Mouse (Mus musculus): ENCODE data around the gene Tmem240. TPM values are rescaled to one million over a fixed set of nuclear protein-coding genes. Genes with fewer than 3 reads are reported as not detected.
"Not testable (repeated sequence)": the region's sequence is repeated elsewhere in the genome, so short reads cannot be mapped to it uniquely, and the experiment has no call there.

Tmem240 gene
- polyA plus RNA-seq, 1 experiment from 2014 or later: 5.5 TPM

DNA sequence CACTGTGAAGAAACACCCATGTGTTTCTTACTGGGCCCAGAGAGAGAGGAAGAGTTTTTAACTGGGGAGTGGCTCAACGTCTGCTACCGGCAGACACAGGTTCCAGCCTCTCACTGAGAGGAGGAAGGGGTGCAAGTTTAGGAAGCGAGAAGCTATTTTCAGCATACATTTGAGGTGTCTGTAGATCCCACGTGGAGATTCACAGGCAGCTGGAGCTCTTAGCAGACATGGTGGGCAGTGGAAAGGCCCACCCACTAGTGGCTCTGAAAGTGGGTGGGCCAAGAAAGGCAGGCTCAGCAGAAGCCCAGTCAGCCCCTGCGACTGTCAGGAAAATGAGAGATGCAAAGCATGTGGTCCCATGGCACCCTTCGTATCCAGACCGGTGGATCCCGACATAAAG, 3.7 kb downstream of the Tmem240 start:
- H3K36me3 ChIP-seq: peaks cover 49% of the 10 kb centered on the region
- H3K9ac ChIP-seq: no peak overlapping the region
- ATAC-seq (ENCODE audit: low FRiP score): no peak
- H3K4me2 ChIP-seq (replicated peaks): no peak overlapping the region
- no peak overlapping the region for H3K4me3 ChIP-seq
- H3K27me3 ChIP-seq: no peaks in the 10 kb centered on the region
- WGBS: 67% methylated on average over 8 of the region's 8 CpGs
- H3K9me3 ChIP-seq (replicated peaks): no peaks in the 10 kb centered on the region
- H3K27ac ChIP-seq: no peak overlapping the region
- H3K4me1 ChIP-seq: peaks cover 32% of the 10 kb centered on the region

DNA sequence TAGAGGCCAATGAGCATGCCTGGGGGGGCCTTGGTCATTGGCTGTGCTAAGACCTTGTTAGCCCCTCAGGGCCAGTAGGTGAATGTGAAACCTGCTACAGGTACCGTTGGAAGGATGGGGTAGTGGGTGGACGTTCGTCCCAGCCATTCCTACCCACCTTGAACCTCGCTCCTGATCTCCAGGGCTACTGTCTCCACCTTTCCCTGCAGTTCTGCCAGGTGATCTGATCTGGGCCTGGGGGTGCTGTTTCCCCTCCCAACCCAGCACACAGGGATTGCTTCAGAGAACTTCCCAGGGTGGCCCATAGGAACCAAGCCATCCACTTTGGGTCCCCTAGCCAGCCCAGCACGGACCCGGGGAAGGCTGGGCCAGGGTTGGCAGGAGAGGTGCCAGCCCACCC, 4.6 kb downstream of the Tmem240 start:
- H3K9ac ChIP-seq: no peak overlapping the region
- ATAC-seq (ENCODE audit: low FRiP score): no peak
- no peak overlapping the region for H3K4me3 ChIP-seq
- H3K4me2 ChIP-seq (replicated peaks): no peak overlapping the region
- peaks cover 58% of the 10 kb centered on the region for H3K36me3 ChIP-seq
- no peak overlapping the region for H3K27ac ChIP-seq
- WGBS: 82% methylated on average over 6 of the region's 6 CpGs
- H3K4me1 ChIP-seq: peaks cover 24% of the 10 kb centered on the region
- no peaks in the 10 kb centered on the region for H3K9me3 ChIP-seq (replicated peaks)
- no peaks in the 10 kb centered on the region for H3K27me3 ChIP-seq

DNA sequence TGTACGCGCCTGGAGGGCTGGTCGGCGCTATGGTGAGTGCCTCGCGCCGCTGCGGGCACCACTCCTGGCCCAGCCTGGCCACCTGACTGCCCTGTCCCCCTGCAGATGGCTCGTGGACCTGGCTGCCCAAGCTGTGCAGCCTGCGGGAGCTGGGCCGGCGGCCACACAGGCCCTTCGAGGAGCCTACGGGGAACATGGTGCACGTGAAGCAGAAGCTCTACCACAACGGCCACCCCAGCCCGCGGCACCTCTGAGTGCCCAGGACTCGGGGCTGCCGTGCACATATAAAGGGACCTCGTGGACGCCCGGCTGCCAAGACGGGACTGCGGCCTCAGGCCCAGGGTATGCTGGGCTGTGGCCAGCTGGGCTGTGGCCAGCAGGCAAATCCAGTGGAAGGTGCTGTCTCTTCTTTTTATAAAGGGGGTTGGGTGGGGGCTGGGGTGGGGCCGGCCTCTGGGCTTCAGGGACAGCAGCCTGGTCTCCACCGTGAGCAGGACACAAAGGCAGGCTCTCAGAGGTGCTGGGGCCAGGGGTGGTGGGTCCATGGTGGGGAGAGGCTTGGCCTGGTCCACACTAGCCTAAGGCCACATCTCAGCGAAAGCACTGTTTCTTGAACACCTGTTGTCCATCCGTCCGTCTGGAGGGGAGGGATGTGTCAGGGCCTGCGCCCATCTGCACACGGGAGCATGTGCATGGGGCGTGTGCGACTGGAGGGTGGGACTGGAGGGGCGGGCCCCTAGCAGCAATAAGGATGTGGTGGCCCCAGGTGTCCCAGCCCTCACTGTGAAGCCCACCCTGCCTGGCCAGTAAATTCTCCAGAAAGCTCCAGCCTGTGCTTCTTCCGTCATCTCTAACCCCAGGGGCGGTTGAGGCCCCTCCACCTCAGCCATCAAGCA, 5.4 kb downstream of the Tmem240 start:
- H3K36me3 ChIP-seq: peaks cover 66% of the 10 kb centered on the region
- peaks cover 21% of the 10 kb centered on the region for H3K4me1 ChIP-seq
- H3K4me3 ChIP-seq: no peak overlapping the region
- WGBS: 82% methylated on average over 37 of the region's 37 CpGs
- H3K27ac ChIP-seq: no peak overlapping the region
- H3K4me2 ChIP-seq (replicated peaks): no peak overlapping the region
- no peaks in the 10 kb centered on the region for H3K9me3 ChIP-seq (replicated peaks)
- ATAC-seq (ENCODE audit: low FRiP score): no peak
- no peak overlapping the region for H3K9ac ChIP-seq
- no peaks in the 10 kb centered on the region for H3K27me3 ChIP-seq

DNA sequence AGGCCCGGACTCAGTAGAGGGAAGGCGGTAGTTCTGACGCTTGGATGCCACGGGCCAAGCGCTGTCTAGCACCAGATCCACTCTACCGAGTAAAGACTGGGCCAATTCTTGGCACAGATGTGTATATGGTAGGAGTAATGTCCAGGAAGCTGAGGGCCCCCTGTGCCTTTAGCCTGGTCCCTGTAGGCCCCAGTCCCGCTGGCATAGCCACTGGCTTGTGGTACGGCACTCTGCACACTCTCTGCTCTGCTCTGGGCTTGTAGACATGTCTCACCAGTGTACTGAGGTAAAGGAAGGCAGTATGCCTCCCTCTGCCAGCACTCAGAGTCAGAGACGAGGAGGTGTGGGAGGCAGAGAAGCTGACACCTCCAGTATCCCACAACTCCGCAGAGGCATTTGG, 6.1 kb downstream of the Tmem240 start:
- not testable (repeated sequence) for H3K27ac ChIP-seq; H3K9ac ChIP-seq; H3K4me3 ChIP-seq; H3K9me3 ChIP-seq (replicated peaks); ATAC-seq (ENCODE audit: low FRiP score); H3K27me3 ChIP-seq; H3K4me2 ChIP-seq (replicated peaks)
- 88% methylated on average over 10 of the region's 10 CpGs for WGBS
- Histone ChIP-seq H3K36me3 (peaks cover 72% of the 10 kb centered on the region), H3K4me1 (peaks cover 17% of the 10 kb centered on the region)

DNA sequence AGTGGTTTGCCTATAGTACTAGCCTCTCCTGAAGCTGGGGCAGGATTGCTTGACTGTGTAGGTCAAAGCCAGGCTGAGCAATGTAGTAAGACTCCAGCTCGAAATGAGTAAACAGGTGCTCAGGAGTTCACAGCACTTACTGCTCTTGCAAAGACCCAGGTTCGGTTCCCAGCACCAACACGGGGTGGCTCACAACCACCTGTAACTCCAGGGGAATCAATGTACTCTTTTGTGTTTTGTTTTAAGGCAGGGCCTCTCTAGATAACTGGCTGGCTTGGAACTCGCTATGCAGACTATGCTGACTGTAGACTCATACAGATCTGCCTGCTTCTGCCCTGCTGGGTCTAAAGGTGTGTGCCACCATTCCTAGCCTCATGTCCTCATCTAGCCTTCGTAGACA, 8.1 kb downstream of the Tmem240 start:
- Histone ChIP-seq H3K9me3 (replicated peaks) (no peaks in the 10 kb centered on the region), H3K4me1 (no peaks in the 10 kb centered on the region), H3K36me3 (peaks cover 79% of the 10 kb centered on the region), H3K4me3 (no peak overlapping the region), H3K27me3 (no peaks in the 10 kb centered on the region), H3K27ac (no peak overlapping the region), H3K9ac (no peak overlapping the region), H3K4me2 (replicated peaks) (no peak overlapping the region)
- WGBS: 94% methylated on average over 5 of the region's 5 CpGs
- ATAC-seq (ENCODE audit: low FRiP score): no peak

DNA sequence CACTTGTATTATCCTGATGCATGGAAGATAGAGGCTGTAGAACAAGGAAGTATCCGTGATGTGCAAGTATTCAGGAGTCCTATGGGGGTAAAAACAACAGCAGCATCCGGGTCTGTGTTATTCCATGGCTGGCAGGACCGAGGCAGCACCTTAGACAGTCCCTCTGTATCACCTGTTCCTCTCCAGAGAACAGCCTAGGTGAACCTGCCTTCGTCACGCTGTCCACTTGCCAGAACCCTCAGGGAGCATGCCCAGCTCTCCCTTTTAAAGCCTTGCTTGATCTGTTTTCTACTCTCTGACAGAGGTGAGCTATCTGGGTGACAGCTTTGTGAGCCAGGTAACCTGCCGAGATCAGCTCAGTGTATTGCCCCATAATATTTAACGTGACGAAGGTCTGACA, 9.9 kb downstream of the Tmem240 start:
- ATAC-seq (ENCODE audit: low FRiP score): no peak
- H3K9ac ChIP-seq: no peak overlapping the region
- no peaks in the 10 kb centered on the region for H3K9me3 ChIP-seq (replicated peaks)
- WGBS: 94% methylated on average over 8 of the region's 8 CpGs
- H3K36me3 ChIP-seq: peaks cover 92% of the 10 kb centered on the region
- no peak overlapping the region for H3K27ac ChIP-seq
- H3K4me2 ChIP-seq (replicated peaks): no peak overlapping the region
- H3K27me3 ChIP-seq: no peaks in the 10 kb centered on the region
- no peaks in the 10 kb centered on the region for H3K4me1 ChIP-seq
- no peak overlapping the region for H3K4me3 ChIP-seq

DNA sequence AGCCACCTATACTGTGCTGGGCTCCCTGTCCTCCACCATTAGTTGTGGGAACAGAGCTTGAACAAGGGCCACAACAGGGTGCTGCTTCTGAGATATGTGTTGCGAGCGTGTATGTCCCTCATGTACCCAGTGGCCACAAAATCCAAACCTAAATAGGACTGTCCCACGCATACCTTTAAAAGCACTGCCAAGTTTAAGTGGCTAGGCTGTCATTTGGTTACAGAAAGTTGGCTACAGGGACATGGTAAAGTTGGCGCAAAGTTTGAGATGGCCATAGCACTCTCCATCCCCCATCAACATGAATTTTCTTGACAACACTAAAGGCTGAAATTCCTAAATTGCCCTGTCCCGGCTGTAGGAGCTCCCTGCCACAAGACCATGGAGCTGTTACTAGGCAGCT, 10.5 kb downstream of the Tmem240 start:
- peaks cover 92% of the 10 kb centered on the region for H3K36me3 ChIP-seq
- no peaks in the 10 kb centered on the region for H3K27me3 ChIP-seq
- ATAC-seq (ENCODE audit: low FRiP score): no peak
- H3K4me2 ChIP-seq (replicated peaks): no peak overlapping the region
- H3K4me3 ChIP-seq: no peak overlapping the region
- no peak overlapping the region for H3K9ac ChIP-seq
- H3K9me3 ChIP-seq (replicated peaks): no peaks in the 10 kb centered on the region
- H3K4me1 ChIP-seq: no peaks in the 10 kb centered on the region
- H3K27ac ChIP-seq: no peak overlapping the region
- WGBS: 91% methylated on average over 5 of the region's 5 CpGs

DNA sequence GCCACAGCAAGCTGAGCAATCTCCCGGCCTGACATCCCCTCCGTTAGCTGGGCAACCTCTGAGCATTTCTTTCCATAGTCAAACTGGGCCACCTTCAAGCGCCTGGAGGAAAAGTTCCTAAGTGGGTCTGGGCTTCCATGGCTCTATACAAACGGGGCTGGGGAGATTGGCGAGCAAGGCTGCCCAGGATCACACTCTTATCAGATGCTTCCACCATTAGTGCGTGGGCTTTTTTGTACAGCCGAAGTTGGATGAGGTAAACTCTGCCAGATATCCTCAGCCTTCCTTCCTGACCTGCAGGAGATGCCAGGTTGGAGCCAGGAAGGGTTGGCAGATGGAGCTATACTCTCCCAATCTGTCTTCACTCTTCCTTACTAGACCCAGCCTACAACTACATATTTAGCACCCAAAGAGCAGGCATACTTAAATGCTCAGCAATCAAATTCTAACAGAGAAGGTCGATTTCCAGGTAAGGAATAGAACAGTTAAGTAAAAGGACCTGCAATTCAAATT, 11.5 kb downstream of the Tmem240 start:
- Histone ChIP-seq H3K27me3 (no peaks in the 10 kb centered on the region), H3K9me3 (replicated peaks) (no peaks in the 10 kb centered on the region), H3K4me3 (no peak overlapping the region), H3K27ac (no peak overlapping the region), H3K4me1 (no peaks in the 10 kb centered on the region), H3K4me2 (replicated peaks) (no peak overlapping the region), H3K36me3 (peaks cover 93% of the 10 kb centered on the region), H3K9ac (no peak overlapping the region)
- no peak for ATAC-seq (ENCODE audit: low FRiP score)
- WGBS: 88% methylated on average over 8 of the region's 8 CpGs

DNA sequence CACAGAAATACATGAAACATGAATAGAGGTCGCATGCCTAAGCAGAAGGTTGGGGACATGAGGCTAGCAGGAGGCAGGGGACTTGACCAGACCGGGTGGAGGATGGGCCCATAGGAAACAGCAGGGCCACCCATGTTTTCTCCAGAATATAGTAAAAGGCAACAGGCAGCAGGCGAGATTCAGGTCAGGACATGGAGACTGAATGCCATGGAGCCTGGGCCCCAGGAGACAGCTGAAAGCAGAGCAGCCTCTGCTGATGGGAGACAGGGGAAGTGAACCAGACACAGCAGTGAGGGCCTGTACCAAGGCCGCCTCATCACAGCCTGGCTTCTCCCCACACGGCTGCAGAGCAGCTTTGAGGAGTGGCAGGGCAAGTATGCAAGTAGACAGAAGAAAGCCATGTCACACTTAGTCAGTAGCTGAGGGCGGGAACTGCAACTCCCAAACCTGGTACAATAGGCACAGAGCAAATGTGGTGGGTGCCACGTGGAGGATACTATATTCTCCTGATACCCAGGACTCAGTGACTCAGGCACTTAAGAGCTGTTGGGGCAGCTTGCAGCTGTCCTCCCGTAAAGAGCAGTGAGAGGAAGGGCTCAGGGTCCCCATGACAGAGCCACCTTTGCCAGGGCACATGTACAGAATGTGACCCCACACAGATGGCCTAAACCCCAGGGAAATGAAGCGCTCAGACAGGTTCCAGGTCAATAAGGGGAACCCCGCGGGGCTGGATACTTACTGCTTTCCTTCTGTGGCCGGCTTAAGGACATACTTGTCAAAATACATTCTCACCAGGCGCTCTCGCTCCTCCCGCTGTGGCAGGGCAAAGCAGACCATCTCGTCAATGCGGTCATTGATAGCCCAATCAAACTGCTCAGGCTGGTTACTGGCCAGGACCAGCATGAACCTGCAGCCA, 12.2 kb downstream of the Tmem240 start:
- Histone ChIP-seq H3K4me1 (no peaks in the 10 kb centered on the region), H3K9me3 (replicated peaks) (no peaks in the 10 kb centered on the region), H3K4me2 (replicated peaks) (no peak overlapping the region), H3K9ac (no peak overlapping the region), H3K36me3 (peaks cover 93% of the 10 kb centered on the region), H3K4me3 (no peak overlapping the region), H3K27me3 (no peaks in the 10 kb centered on the region), H3K27ac (no peak overlapping the region)
- ATAC-seq (ENCODE audit: low FRiP score): no peak
- 90% methylated on average over 17 of the region's 17 CpGs for WGBS

DNA sequence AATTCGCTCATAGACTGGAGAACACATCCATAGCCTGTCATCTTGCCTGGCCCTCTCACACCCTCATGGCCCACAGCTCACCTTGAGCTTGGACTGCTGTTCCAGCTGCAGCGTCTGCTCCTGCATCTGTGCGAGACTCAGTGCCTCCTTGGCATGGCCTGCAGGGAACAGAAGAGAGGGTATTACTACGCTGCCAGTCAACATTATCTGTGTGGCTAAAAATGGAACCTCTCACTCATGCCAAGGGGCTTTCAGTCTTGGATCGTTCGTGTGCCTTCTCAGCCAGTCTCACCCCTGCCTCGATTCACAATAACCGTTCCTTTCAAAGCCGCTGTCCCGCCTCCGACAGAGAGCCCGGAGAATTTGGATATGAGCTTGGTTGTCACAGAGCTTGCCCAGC, 22.4 kb downstream of the Tmem240 start:
- ATAC-seq (ENCODE audit: low FRiP score): no peak
- peaks cover 28% of the 10 kb centered on the region for H3K4me1 ChIP-seq
- no peak overlapping the region for H3K4me2 ChIP-seq (replicated peaks)
- peaks cover 49% of the 10 kb centered on the region for H3K36me3 ChIP-seq
- 91% methylated on average over 12 of the region's 12 CpGs for WGBS
- H3K9ac ChIP-seq: no peak overlapping the region
- no peaks in the 10 kb centered on the region for H3K9me3 ChIP-seq (replicated peaks)
- H3K27ac ChIP-seq: no peak overlapping the region
- no peak overlapping the region for H3K4me3 ChIP-seq
- H3K27me3 ChIP-seq: no peaks in the 10 kb centered on the region

DNA sequence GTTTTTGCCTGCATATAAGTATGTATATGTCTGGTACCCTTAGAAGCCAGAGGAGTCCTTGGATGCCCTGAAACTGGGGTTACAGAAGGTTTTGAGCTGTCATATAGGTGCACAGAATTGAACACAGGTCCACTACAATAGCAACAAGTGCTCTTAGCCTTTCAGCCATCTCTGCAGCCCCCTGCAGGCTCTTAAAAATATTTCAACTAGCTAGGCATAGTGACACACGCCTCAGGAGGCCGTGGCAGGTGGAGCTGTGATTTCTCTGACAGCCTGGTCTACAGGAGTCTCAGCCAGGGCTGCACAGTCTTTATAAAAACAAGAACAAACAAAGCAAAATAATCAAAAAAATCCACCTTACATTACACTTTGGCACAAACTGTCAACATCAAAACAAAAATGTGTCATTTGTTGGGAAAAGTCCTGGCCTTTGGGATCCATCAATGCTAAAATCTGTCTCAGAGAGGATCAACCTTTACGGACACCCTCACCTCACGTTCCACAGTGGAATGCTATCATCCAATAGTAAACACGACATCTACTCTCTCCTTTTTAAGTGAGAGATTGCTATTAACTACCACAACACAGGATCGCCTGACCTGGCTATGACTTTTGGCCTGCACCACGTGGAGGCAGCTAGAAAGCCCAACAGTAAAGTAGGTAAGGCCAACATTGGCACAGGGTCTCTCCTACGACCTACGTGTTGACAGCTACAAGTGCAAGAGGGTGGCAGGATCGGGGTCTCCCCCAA, 25.4 kb downstream of the Tmem240 start:
- Histone ChIP-seq H3K4me2 (replicated peaks) (peak overlapping the region; percentile 96), H3K36me3 (peaks cover 21% of the 10 kb centered on the region), H3K9ac (peak overlapping the region; percentile 81), H3K27me3 (no peaks in the 10 kb centered on the region), H3K9me3 (replicated peaks) (no peaks in the 10 kb centered on the region), H3K4me3 (peak overlapping the region; percentile 76), H3K4me1 (peaks cover 29% of the 10 kb centered on the region), H3K27ac (no peak overlapping the region; the same call in 1 of the 2 replicates)
- ATAC-seq (ENCODE audit: low FRiP score): no peak
- WGBS: 3% methylated on average over 10 of the region's 10 CpGs
